Mouse (Mus musculus): Measurements from ENCODE around the gene Nos1. TPM values are rescaled to one million over a fixed set of nuclear protein-coding genes. Genes with fewer than 3 reads are reported as not detected.

Nos1 gene
- polyA plus RNA-seq, 1 experiment from 2014 or later, result 0.82 TPM

DNA sequence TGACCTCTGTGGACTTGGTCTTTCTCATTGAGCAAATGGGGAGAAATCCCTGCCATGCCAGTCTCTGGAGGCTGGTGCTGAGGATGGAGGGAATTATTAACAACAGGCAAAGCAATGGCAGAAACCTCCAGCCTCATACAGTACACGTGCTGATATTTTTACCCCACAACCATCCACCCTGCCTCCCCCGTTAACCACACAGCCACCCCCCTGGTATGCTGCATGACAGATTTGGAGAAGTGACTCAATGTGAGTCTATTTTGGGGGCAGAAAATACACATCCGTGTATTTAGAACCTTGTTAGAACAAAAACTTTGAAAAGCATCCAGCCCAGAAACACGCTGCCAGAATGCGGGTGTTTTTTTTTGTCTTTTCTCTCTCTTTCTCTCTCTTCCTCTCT, 135.5 kb downstream of the Nos1 start:
- Histone ChIP-seq H3K9ac (ENCODE audit: low read depth, low read length) (no peak overlapping the region), H3K27ac (no peak overlapping the region), H3K4me2 (ENCODE audit: low read length) (no peak overlapping the region), H3K9me3 (replicated peaks; ENCODE audit: low read length) (no peaks in the 10 kb centered on the region), H3K27me3 (ENCODE audit: insufficient read depth, low read length) (no peaks in the 10 kb centered on the region), H3K4me3 (replicated peaks; ENCODE audit: low read depth, low read length) (no peak overlapping the region), H3K36me3 (ENCODE audit: insufficient read depth, low read length) (no peaks in the 10 kb centered on the region), H3K4me1 (replicated peaks; ENCODE audit: insufficient read depth, low read length) (no peaks in the 10 kb centered on the region)
- no peak for TF ChIP-seq CTCF (IDR thresholded peaks at IDR 0.05; ENCODE audit: low read depth)
- ATAC-seq (replicated peaks; ENCODE audit: low FRiP score, low read depth) (no peak), DNase-seq (ENCODE audit: low spot score) (no peak)
- 83% methylated on average over 5 of the region's 5 CpGs for WGBS

- no peak overlapping the region for H3K4me3 ChIP-seq (replicated peaks; ENCODE audit: low read depth, low read length)
- H3K4me2 ChIP-seq (ENCODE audit: low read length), result no peak overlapping the region
- no peaks in the 10 kb centered on the region for H3K9me3 ChIP-seq (replicated peaks; ENCODE audit: low read length)
- H3K27me3 ChIP-seq (ENCODE audit: insufficient read depth, low read length), result no peaks in the 10 kb centered on the region
- no peak overlapping the region for H3K9ac ChIP-seq (ENCODE audit: low read depth, low read length)
- no peak for ATAC-seq (replicated peaks; ENCODE audit: low FRiP score, low read depth)
- 65% methylated on average over 3 of the region's 3 CpGs for WGBS
- H3K27ac ChIP-seq, result no peak overlapping the region
- TF ChIP-seq CTCF (IDR thresholded peaks at IDR 0.05; ENCODE audit: low read depth), result peak; percentile 41; the same call in 1 of the 2 replicates
- no peaks in the 10 kb centered on the region for H3K4me1 ChIP-seq (replicated peaks; ENCODE audit: insufficient read depth, low read length)
- no peaks in the 10 kb centered on the region for H3K36me3 ChIP-seq (ENCODE audit: insufficient read depth, low read length)
- DNase-seq (ENCODE audit: low spot score), result no peak
Observed at GRCm38 (mm10) chr5:117916906-117917305, 136.1 kb downstream of the Nos1 start.

GRCm38 (mm10) chr5:117921786-117922528, 141.1 kb downstream of the Nos1 start:
- 85% methylated on average over 12 of the region's 12 CpGs for WGBS
- no peak for ATAC-seq (replicated peaks; ENCODE audit: low FRiP score, low read depth)
- H3K4me1 ChIP-seq (replicated peaks; ENCODE audit: insufficient read depth, low read length), result no peaks in the 10 kb centered on the region
- no peak overlapping the region for H3K9ac ChIP-seq (ENCODE audit: low read depth, low read length)
- no peaks in the 10 kb centered on the region for H3K9me3 ChIP-seq (replicated peaks; ENCODE audit: low read length)
- no peak overlapping the region for H3K4me3 ChIP-seq (replicated peaks; ENCODE audit: low read depth, low read length)
- no peak for TF ChIP-seq CTCF (IDR thresholded peaks at IDR 0.05; ENCODE audit: low read depth)
- no peak for DNase-seq (ENCODE audit: low spot score)
- H3K27me3 ChIP-seq (ENCODE audit: insufficient read depth, low read length), result no peaks in the 10 kb centered on the region
- H3K4me2 ChIP-seq (ENCODE audit: low read length), result no peak overlapping the region
- no peak overlapping the region for H3K27ac ChIP-seq
- H3K36me3 ChIP-seq (ENCODE audit: insufficient read depth, low read length), result no peaks in the 10 kb centered on the region

DNA sequence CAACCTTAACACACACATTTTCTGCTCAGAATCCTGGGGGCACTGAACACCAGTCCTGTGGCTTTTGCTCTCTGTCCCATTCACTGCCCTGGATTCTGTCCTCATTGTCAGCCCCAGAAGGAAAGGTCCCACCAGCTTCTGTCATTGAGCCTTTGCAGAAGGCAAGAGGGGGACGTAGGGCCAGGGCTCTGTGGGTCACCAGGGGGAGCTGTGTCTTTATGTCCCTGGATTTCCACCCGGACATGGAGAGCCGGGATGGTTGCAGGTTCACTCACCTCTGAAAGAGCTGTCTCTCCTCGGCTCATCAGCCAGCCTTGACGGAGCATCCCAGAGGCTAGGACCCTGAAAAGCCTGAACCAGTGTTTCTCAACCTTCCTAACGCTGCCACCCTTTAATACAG, 142.9 kb downstream of the Nos1 start:
- H3K9ac ChIP-seq (ENCODE audit: low read depth, low read length), result no peak overlapping the region
- no peaks in the 10 kb centered on the region for H3K4me1 ChIP-seq (replicated peaks; ENCODE audit: insufficient read depth, low read length)
- no peaks in the 10 kb centered on the region for H3K27me3 ChIP-seq (ENCODE audit: insufficient read depth, low read length)
- ATAC-seq (replicated peaks; ENCODE audit: low FRiP score, low read depth) (no peak), DNase-seq (ENCODE audit: low spot score) (no peak)
- no peak overlapping the region for H3K27ac ChIP-seq
- H3K4me3 ChIP-seq (replicated peaks; ENCODE audit: low read depth, low read length), result no peak overlapping the region
- H3K9me3 ChIP-seq (replicated peaks; ENCODE audit: low read length), result no peaks in the 10 kb centered on the region
- H3K4me2 ChIP-seq (ENCODE audit: low read length), result no peak overlapping the region
- H3K36me3 ChIP-seq (ENCODE audit: insufficient read depth, low read length), result no peaks in the 10 kb centered on the region
- peak; percentile 39; the same call in 1 of the 2 replicates for TF ChIP-seq CTCF (IDR thresholded peaks at IDR 0.05; ENCODE audit: low read depth)
- 12% methylated on average over 6 of the region's 6 CpGs for WGBS

DNA sequence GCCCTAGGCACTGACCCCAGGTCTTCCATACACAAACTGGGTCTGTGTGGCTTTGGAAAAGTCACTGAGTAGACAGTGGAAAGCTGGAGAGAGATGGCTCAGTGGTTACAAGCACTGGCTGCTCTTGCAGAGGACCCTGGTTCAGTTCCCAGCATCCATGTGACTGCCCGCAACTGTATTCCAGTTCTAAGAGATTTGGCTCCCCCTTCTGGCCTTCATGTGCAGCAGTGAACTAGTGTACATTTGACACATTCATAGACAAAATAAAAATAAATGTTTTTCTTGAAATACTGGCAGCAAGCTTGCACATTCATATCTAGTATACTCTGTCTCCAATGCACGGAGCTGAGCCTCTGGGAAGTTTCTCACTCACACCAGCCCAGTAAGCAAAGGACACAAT, 147.7 kb downstream of the Nos1 start:
- ATAC-seq (replicated peaks; ENCODE audit: low FRiP score, low read depth), result no peak
- Histone ChIP-seq H3K36me3 (ENCODE audit: insufficient read depth, low read length) (no peaks in the 10 kb centered on the region), H3K4me1 (replicated peaks; ENCODE audit: insufficient read depth, low read length) (no peaks in the 10 kb centered on the region), H3K27me3 (ENCODE audit: insufficient read depth, low read length) (no peaks in the 10 kb centered on the region), H3K27ac (no peak overlapping the region), H3K4me2 (ENCODE audit: low read length) (no peak overlapping the region), H3K9ac (ENCODE audit: low read depth, low read length) (no peak overlapping the region), H3K4me3 (replicated peaks; ENCODE audit: low read depth, low read length) (no peak overlapping the region), H3K9me3 (replicated peaks; ENCODE audit: low read length) (no peaks in the 10 kb centered on the region)
- TF ChIP-seq CTCF (IDR thresholded peaks at IDR 0.05; ENCODE audit: low read depth), result peak; percentile 15; the same call in 1 of the 2 replicates
- no peak for DNase-seq (ENCODE audit: low spot score)
- 93% methylated on average over 2 of the region's 2 CpGs for WGBS

DNA sequence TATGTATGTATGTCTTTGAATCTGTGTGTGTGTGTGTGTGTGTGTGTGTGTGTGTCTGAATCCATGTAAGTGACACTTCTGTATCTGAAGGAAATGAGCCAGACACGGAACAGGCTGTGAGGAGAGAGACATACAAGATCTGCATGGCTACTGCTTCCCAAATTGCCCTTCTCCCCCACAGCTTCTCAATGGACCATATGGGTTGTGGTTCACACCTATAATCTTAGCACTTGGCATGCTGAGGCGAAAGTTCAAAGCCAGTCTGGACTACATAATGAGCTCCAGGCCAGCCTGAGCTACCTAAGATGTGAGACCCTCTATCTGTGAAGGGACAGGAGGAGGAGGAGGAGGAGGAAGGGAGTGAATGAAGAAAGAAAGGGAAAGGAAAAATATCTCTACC, 151.4 kb downstream of the Nos1 start:
- Histone ChIP-seq H3K4me1 (replicated peaks; ENCODE audit: insufficient read depth, low read length) (no peaks in the 10 kb centered on the region), H3K9me3 (replicated peaks; ENCODE audit: low read length) (no peaks in the 10 kb centered on the region), H3K27ac (no peak overlapping the region), H3K4me3 (replicated peaks; ENCODE audit: low read depth, low read length) (no peak overlapping the region), H3K27me3 (ENCODE audit: insufficient read depth, low read length) (no peaks in the 10 kb centered on the region), H3K9ac (ENCODE audit: low read depth, low read length) (no peak overlapping the region), H3K36me3 (ENCODE audit: insufficient read depth, low read length) (no peaks in the 10 kb centered on the region), H3K4me2 (ENCODE audit: low read length) (no peak overlapping the region)
- WGBS, result 80% methylated on average over 2 of the region's 2 CpGs
- TF ChIP-seq CTCF (IDR thresholded peaks at IDR 0.05; ENCODE audit: low read depth), result no peak
- DNase-seq (ENCODE audit: low spot score) (no peak), ATAC-seq (replicated peaks; ENCODE audit: low FRiP score, low read depth) (no peak)

Measured in kidney, postnatal 0 days (tissue).